ENCODE assay signal across 13 mouse cellular contexts in genomic region chr5:85571967-85572366, GRCm38 (mm10).
A peak's percentile ranks its signal among the peaks of the same experiment; 100 is the strongest.
DNase-seq lines count a peak whose midpoint lies in the region; ATAC-seq lines count a peak whose summit lies in the region.
"Had no signal": no experiment of that assay in that cellular context is flagged by ENCODE, and none has a peak within 500 bp of the region (broad histone marks: within the 10 kb centered on the region; RNA-seq: fewer than 3 reads in every experiment).

No protein-coding gene starts in this region.

- WGBS in forebrain, embryonic 16.5 days, result 16% methylated on average over 4 of the region's 4 CpGs

- 0 out of 2 replicates have a peak overlapping the region, but pooled peaks have one; percentile 1 for H3K4me2 ChIP-seq in forebrain, embryonic 16.5 days (ENCODE audit: low read length)
- H3K4me2 ChIP-seq: lung, embryonic 14.5 days had no signal

- peak overlapping the region; percentile 70 for H3K27ac ChIP-seq in forebrain, embryonic 16.5 days (ENCODE audit: low read length)
- H3K27ac ChIP-seq: heart, embryonic 10.5 days had no signal

- intact Hi-C loops in left cerebral cortex, postnatal 10 days (cut with DNase I), result no loop called here

- H3K9ac ChIP-seq in forebrain, embryonic 16.5 days (replicated peaks; ENCODE audit: low read depth, low read length), result no peak overlapping the region
- H3K9ac ChIP-seq: lung, embryonic 14.5 days had no signal

- ATAC-seq in forebrain, embryonic 16.5 days, result peak; percentile 94
- no peak for ATAC-seq in megakaryocyte-erythroid progenitor cell, adult 5-6 weeks (replicated peaks; ENCODE audit: low FRiP score, low TSS enrichment, poor library complexity, severe bottlenecking)
- no peak for ATAC-seq in activated CD4-positive, CD25-positive, alpha-beta regulatory T cell, adult 4 months
- ATAC-seq: intestine, embryonic 16.5 days had no signal

- peak; percentile 78 for DNase-seq in brain, adult 2 months (ENCODE audit: low read depth, low spot score)
- peak; percentile 81 for DNase-seq in brain, embryonic 18.5 days (ENCODE audit: low read depth, low spot score)
- DNase-seq in left cerebral cortex, postnatal 10 days (ENCODE audit: extremely low spot score in 1 of 2, low spot score in 2 of 2), result peak; percentile 33 to 42
- no peak for DNase-seq in yolk sac, embryonic 10.5 days (ENCODE audit: low spot score)
- no peak for DNase-seq in ovary, postnatal 10 days (ENCODE audit: low spot score)
- DNase-seq: adrenal gland, adult 2 months had no signal

- no peaks in the 10 kb centered on the region for H3K27me3 ChIP-seq in forebrain, embryonic 16.5 days (replicated peaks; ENCODE audit: control insufficient read depth, insufficient read depth, low read length)

- H3K36me3 ChIP-seq in forebrain, embryonic 16.5 days (ENCODE audit: control insufficient read depth, insufficient read depth), result no peaks in the 10 kb centered on the region
- H3K36me3 ChIP-seq: G1E; heart, embryonic 10.5 days had no signal

- H3K9me3 ChIP-seq in forebrain, embryonic 16.5 days (ENCODE audit: control insufficient read depth, low read length), result no peaks in the 10 kb centered on the region
- H3K9me3 ChIP-seq: G1E; heart, embryonic 10.5 days had no signal

- H3K4me3 ChIP-seq in forebrain, embryonic 16.5 days (replicated peaks; ENCODE audit: low read length), result no peak overlapping the region
- H3K4me3 ChIP-seq: heart, embryonic 10.5 days had no signal

- H3K4me1 ChIP-seq in forebrain, embryonic 16.5 days (replicated peaks; ENCODE audit: control insufficient read depth, insufficient read depth, low read length), result peaks cover 5% of the 10 kb centered on the region
- H3K4me1 ChIP-seq: heart, embryonic 10.5 days had no signal

Comparison
In these comparisons a context has a peak if more than half of its experiments do, and no peak if none do; other contexts are left out.
1. DNase-seq: peak in brain, adult 2 months (single experiment), brain, embryonic 18.5 days (single experiment) and left cerebral cortex, postnatal 10 days (2 of 2); none in yolk sac, embryonic 10.5 days (single experiment) and ovary, postnatal 10 days (single experiment).